Mouse (Mus musculus): Measurements from ENCODE around the gene Dram2. TPM values are rescaled to one million over a fixed set of nuclear protein-coding genes. Genes with fewer than 3 reads are reported as not detected.
"Not testable (repeated sequence)": the region's sequence is repeated elsewhere in the genome, so short reads cannot be mapped to it uniquely, and the experiment has no call there.

Gene Dram2
- 10 to 100 TPM; 66.4 to 68.6 TPM for total RNA-seq (2021)
- long read RNA-seq, experiment 1, transcript Dram2-202 (9 exons, 3,271 nt): major isoform, 16 of 24 reads
- long read RNA-seq, experiment 1, partial matches to known transcripts: 2 of 24 reads
- long read RNA-seq, experiment 1, other reads (novel, unspliced or antisense): 3 of 24 reads
- long read RNA-seq, experiment 2, transcript Dram2-202 (9 exons, 3,271 nt): major isoform, 11 of 27 reads
- long read RNA-seq, experiment 2, partial matches to known transcripts: 0 of 27 reads
- long read RNA-seq, experiment 2, other reads (novel, unspliced or antisense): 14 of 27 reads

DNA sequence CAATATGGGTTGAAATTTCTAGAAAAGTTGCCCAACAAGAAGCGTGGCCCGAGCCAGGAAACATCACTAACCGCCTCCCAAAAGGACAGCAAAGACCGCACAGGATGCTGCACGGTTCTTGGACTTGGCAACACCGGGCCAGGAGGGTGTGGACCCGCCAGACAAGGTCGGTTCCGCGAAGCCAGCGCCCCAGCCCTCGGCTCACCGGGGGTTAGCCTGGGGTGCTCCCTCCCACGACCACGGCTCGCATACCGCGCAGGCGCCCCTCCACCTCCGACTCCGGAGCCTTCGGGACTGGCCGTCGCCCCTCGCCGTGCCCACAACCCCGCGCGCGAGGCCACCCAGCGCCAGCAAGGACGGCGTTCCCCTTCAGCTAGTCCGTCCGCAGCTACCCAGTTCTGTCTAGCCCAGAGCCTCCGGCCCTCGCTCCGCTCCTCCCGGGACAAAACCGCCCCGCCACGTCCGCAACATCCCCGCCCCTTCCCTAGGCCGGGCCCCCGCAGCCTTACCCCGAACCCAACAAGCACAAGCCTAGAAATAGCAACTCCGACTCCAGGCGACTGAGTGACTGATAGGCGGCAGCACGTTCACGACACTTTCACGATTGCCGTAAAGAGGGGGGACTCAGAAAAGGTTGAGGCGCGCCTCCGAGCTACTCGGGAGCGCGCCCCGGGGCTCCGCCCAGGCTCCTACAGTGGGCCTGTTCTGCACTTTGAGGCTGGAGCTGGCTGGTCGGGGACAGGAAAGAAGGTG lies at the start of gene Dram2, which contains the start of gene Cept1:
TSS of gene Dram2 (plus strand) at position 628 of the 753 bp plus-strand sequence.
TSS of gene Cept1 (minus strand) at position 632 of the 753 bp plus-strand sequence.
- peak; percentile 61 to 82 for DNase-seq (ENCODE audit: low spot score in 2 of 2)

GRCm38 (mm10) chr3:106500510-106500909 lies 47.1 kb upstream of the Dram2 start:
- no peak for DNase-seq (ENCODE audit: low spot score in 2 of 2)

- no peak for DNase-seq (ENCODE audit: low spot score in 2 of 2)
Observed at GRCm38 (mm10) chr3:106502892-106503291, 44.7 kb upstream of the Dram2 start.

DNA sequence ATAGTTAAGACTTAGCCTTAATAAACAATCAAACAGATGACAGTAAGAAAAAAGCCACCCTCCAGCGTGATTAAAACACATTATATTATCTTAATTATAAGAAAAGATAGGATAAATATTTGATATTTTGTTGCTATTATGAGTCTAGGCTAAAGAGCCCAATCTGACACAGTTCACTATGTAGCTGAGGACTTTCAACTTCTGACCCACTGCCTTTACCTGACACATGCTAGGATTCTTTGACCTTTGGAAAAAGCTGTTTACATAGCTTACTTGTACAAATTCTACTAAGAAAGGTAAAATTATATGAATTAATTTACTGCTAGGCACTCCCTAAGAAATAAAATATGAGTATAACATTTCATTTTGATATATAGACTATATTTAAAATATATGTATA lies 36.9 kb upstream of the Dram2 start:
- DNase-seq (ENCODE audit: low spot score in 2 of 2): no peak

GRCm38 (mm10) chr3:106515016-106515415 lies 32.6 kb upstream of the Dram2 start:
- no peak for DNase-seq (ENCODE audit: low spot score in 2 of 2)

DNA sequence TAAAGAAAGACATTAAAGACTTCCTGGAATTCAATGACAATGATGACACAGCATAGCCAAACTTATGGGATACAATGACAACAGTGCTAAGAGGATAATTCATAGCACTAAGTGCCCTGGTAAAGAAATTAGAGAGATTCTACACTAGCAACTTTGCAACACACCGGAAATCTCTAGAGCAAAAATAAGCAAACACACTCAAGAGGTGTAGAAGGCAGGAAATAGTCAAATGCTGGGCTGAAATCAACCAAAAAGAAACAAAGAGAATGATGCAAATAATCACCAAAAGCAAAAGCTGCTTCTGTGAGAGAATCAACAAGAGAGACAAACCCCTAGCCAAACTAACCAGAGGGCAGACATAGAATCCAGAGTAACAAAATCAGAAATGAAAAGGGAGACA lies 24.9 kb upstream of the Dram2 start:
- no peak for DNase-seq (ENCODE audit: low spot score in 2 of 2)

- no peak for DNase-seq (ENCODE audit: low spot score in 2 of 2)
Observed at GRCm38 (mm10) chr3:106526411-106526810, 21.2 kb upstream of the Dram2 start.

DNA sequence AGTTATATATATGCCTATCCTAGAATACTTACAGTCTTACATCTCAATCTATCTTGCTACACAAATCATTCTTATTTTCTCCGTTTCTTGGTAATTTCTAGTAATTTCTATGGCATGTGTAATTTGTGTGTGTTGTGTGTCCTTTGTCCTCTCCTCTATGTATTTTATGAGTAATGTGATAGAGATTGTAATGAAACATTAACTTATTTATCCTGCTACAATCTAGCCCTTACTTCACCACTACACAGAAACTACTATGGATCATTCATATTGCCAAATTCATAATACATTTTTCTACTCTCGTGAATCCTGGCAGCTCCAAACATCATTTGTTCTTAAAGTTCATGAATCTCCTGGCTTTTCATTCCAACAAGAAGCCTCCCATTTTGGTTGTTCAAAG lies 19.6 kb upstream of the Dram2 start:
- DNase-seq (ENCODE audit: low spot score in 2 of 2): no peak

DNA sequence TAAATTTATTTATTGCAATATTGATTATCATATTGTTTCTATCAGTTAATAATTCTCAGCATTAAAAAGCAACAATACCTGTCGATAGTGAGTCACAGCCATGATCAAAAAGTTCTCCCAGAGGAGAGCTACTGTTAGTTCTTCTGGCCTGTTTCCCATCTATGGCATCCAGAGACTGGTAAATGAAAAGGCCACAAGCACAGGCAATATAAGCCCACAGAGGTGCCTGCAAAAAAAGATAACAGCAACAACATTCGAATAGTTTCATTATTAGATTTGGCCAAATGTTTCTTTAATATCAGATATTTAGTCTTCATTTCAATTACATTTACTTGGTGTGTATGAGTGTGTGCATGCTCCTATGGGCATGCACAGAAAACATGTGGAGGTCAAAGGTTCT lies 14.3 kb upstream of the Dram2 start:
- no peak for DNase-seq (ENCODE audit: low spot score in 2 of 2)

GRCm38 (mm10) chr3:106544721-106545316 lies 2.8 kb upstream of the Dram2 start:
- DNase-seq (ENCODE audit: low spot score in 2 of 2): no peak

DNA sequence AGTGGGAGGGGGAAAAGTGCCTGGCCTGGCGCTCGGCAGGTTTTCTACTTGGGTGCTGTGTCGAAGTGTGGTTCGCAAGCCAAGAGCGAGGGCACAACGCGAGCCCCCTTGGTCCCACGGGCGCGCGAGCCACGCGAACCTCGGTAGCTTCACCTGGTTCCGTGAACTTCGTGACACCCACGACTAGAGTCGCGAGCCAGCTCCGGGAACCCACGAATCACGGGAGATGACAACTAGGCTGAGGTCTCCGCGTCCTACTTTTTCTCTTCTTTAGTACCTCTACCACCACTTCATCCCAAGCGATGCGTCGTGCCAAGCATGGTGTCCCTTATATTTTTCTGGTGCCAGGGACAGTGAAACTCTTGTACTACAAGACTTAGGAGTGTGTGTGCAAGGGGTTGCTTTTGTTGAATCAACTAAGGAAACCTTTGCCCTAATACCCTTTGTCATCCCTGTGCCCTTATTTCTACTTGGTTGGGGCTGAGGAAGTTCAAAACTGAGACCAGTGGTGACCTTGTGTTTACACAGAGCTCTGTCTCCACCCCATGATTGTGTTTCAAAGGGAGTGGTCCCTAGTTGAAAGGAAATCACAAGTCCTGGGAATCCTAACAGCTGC lies 434 bp downstream of the Dram2 start:
- no peak for DNase-seq (ENCODE audit: low spot score in 2 of 2)

DNA sequence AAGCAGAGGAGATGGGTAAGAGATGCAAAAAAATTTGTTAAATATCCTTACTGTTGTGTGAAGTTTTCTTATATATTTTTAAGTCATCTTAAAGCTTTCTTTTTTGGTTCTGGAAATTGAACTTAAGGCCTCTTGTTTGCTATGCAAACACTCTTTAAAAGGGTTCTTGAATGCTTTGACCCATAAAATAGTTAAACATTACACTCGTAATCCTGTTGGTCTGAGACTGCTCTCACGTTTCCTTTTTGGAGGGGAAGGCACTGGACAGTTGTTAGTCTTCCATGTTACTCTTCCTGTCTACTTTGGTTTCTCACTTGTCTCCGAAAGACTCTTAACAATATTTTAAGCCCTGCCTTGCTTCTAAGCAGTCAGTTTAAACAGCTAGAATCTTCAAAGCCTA lies 1.4 kb downstream of the Dram2 start:
- DNase-seq (ENCODE audit: low spot score in 2 of 2): no peak

DNA sequence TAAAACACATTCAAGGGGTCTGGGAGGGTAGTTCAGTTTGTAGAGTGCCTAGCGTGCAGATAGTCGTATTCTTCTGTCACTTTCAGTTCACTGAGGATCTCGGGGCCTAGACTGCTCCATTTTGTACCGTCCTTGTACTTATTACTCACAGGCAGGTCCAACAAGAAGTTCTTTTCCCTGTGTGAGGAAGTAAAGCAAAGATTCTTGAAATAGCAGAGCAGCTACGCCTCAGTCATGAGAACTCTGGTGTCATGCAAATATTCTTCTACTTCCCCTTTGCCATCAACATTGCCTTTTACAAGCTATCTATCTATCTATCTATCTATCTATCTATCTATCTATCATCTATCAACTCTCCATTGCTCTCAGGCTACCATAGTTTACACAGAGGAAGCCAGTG lies 5.8 kb downstream of the Dram2 start:
- DNase-seq (ENCODE audit: low spot score in 2 of 2): no peak

- no peak for DNase-seq (ENCODE audit: low spot score in 2 of 2)
Observed at GRCm38 (mm10) chr3:106555743-106556250, 8.2 kb downstream of the Dram2 start.

DNA sequence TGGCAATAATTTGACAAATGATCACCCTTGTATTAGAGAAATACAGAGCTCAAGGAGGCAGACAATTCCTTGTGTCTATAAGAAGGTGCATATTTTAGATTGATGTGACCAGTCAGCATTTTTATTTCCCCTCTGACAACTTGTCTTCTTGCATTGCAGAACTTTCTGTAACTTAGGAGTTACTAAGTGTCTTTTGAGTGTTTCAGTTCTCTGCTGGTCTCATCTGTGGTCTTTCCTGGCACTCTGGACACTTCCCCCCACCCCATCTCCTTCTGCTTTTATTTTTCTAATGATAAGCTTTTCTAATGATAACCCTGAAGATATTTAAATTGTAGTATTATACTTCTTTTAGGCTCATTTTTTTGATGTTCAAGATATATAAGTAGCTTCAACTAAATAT lies 10.7 kb downstream of the Dram2 start:
- no peak for DNase-seq (ENCODE audit: low spot score in 2 of 2)

DNA sequence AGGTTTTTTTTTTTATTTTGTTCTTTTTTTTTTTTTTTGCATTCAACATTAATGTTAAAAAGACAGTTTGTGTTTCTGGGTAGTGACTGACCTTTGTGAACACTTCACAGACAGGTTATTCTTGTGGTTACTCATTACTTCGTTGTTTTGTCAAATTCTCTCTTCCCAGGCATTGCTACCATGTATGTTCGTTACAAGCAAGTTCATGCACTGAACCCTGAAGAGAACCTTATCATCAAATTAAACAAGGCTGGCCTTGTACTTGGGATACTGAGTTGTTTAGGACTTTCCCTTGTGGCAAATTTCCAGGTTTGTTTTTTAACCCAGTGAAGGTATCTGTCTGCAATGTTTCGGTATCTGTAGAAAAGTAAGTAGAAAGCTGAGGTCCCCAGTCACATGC lies 18.3 kb downstream of the Dram2 start:
- DNase-seq (ENCODE audit: low spot score in 2 of 2): no peak

DNA sequence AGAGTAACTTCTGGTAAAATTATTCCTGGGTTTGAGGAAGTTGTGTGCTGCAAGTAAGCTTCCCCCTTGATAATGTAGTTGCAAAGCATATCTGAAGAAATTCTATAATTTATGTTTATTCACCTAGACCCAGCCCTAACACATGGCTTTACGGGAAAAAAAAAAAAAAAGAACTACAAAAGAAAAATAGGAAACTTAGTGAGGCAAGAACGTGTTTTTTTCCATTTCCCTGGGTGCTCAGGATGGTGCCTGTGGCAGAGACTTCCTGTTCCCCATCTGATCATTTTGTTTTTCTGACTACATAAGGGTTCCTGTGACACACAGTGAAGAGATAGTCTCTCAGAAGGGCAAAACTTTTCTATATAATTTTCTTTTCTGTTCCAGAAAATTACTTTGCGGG lies 25.6 kb downstream of the Dram2 start:
- no peak for DNase-seq (ENCODE audit: low spot score in 2 of 2)

DNA sequence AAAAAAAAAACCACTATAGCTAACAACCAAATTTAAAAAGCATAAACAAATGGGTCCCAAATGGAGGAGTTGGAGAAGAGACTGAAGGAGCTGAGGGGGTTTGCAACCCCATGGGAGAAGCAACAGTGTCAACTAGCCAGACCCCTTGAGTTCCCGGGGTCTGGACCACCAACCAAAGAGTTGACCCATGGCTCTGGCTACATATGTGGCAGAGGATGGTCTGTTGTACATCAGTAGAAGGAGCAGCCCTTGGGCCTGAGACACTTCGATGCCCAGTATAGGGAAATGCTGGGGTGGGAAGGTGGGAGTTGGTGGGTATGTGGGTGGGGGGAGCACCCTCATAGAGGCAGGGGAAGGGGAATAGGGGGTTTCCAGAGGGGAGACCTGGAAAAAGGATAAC lies 31.7 kb downstream of the Dram2 start:
- DNase-seq (ENCODE audit: low spot score in 2 of 2): no peak

GRCm38 (mm10) chr3:106593631-106594030 lies 46.0 kb downstream of the Dram2 start:
- not testable (repeated sequence) for DNase-seq (ENCODE audit: low spot score in 2 of 2)

GRCm38 (mm10) chr3:106618103-106618502 lies 70.5 kb downstream of the Dram2 start:
- DNase-seq (ENCODE audit: low spot score in 2 of 2): no peak
